ENCODE assay signal across 19 mouse cellular contexts in genomic region chr5:63816643-63817042, GRCm38 (mm10). TPM values are rescaled to one million over a fixed set of nuclear protein-coding genes. Genes with fewer than 3 reads are reported as not detected.
"Had no signal": no experiment of that assay in that cellular context is flagged by ENCODE, and none has a peak within 500 bp of the region (broad histone marks: within the 10 kb centered on the region; RNA-seq: fewer than 3 reads in every experiment).

No protein-coding gene starts in this region.

- H3K4me3 ChIP-seq: gastrocnemius, adult 2 months; heart, adult 2 months; heart, embryonic 13.5 days; heart, embryonic 15.5 days; hindbrain, embryonic 10.5 days; hindbrain, embryonic 12.5 days; kidney, embryonic 15.5 days; limb, embryonic 13.5 days; limb, embryonic 15.5 days; liver, embryonic 13.5 days; liver, embryonic 15.5 days had no signal

- H3K4me2 ChIP-seq: heart, embryonic 11.5 days; heart, embryonic 13.5 days; heart, embryonic 15.5 days; hindbrain, embryonic 12.5 days; hindbrain, embryonic 14.5 days; kidney, embryonic 15.5 days; limb, embryonic 13.5 days; limb, embryonic 15.5 days; liver, embryonic 13.5 days; liver, embryonic 15.5 days had no signal

- H3K27ac ChIP-seq: heart, adult 2 months; heart, embryonic 13.5 days; heart, embryonic 15.5 days; hindbrain, embryonic 10.5 days; hindbrain, embryonic 12.5 days; hindbrain, embryonic 14.5 days; kidney, embryonic 15.5 days; limb, embryonic 13.5 days; limb, embryonic 15.5 days; liver, embryonic 13.5 days; liver, embryonic 15.5 days had no signal

- H3K36me3 ChIP-seq: heart, embryonic 13.5 days; heart, embryonic 15.5 days; hindbrain, embryonic 10.5 days; hindbrain, embryonic 12.5 days; kidney, embryonic 15.5 days; limb, embryonic 13.5 days; limb, embryonic 15.5 days; liver, embryonic 13.5 days; liver, embryonic 15.5 days had no signal

- H3K9ac ChIP-seq: heart, embryonic 13.5 days; heart, embryonic 15.5 days; hindbrain, embryonic 12.5 days; hindbrain, embryonic 14.5 days; kidney, embryonic 15.5 days; limb, embryonic 13.5 days; limb, embryonic 15.5 days; liver, embryonic 13.5 days; liver, embryonic 15.5 days had no signal

- H3K27me3 ChIP-seq: kidney, embryonic 15.5 days had no signal

- H3K9me3 ChIP-seq: heart, embryonic 15.5 days; hindbrain, embryonic 10.5 days; hindbrain, embryonic 12.5 days; kidney, embryonic 15.5 days; limb, embryonic 13.5 days; limb, embryonic 15.5 days; liver, embryonic 13.5 days; liver, embryonic 15.5 days had no signal

- DNase-seq: gastrocnemius, postnatal 10 days; layer of hippocampus, adult 9-11 months; layer of hippocampus, postnatal 36 days; left cerebral cortex, postnatal 4 days; liver, embryonic 13.5 days had no signal

- ATAC-seq: hindbrain, embryonic 16.5 days; inflammation-experienced regulatory T-cells, adult 6 months had no signal

RNA-seq across cellular contexts. Expression of gene 0610040J01Rik, which starts 4.5 kb away (rescaled TPM):
- polyA plus RNA-seq: inflammation-experienced regulatory T-cells, adult 6 months had no signal
